ENCODE assay signal across 7 mouse cellular contexts in genomic region chr12:115373056-115373455, GRCm38 (mm10).
DNase-seq lines count a peak whose midpoint lies in the region; TF ChIP-seq lines count a peak whose summit lies in the region.
"Not testable (repeated sequence)": the region's sequence is repeated elsewhere in the genome, so short reads cannot be mapped to it uniquely, and the experiment has no call there.

No protein-coding gene starts in this region.

- TF ChIP-seq RAD21 in CH12.LX (IDR thresholded peaks at IDR 0.05; ENCODE audit: low read depth, low read length) = not testable (repeated sequence)

- dilution Hi-C loops in CH12.LX (cut with MboI; ENCODE audit: extremely low pct_ligation_motif_present, extremely low pct_unique_long_range_greater_than_20kb, low sequenced_read_pairs) = not testable (repeated sequence)

- not testable (repeated sequence) for H3K79me2 ChIP-seq in CH12.LX (replicated peaks; ENCODE audit: control insufficient read depth, extremely low read depth, insufficient read depth, poor library complexity, severe bottlenecking)

- not testable (repeated sequence) for H3K4me1 ChIP-seq in CH12.LX (ENCODE audit: control insufficient read depth in 1 of 2, insufficient read depth in 2 of 2)

- TF ChIP-seq POLR2A in CH12.LX (IDR thresholded peaks at IDR 0.05; ENCODE audit: low read depth, low read length) = not testable (repeated sequence)

- H3K9me3 ChIP-seq in CH12.LX (replicated peaks; ENCODE audit: low read length) = not testable (repeated sequence)

- TF ChIP-seq CTCF in CH12.LX (conservative IDR thresholded peaks at IDR 0.05 in 1 of 2, IDR thresholded peaks at IDR 0.05 in 1 of 2; ENCODE audit: low read depth in 2 of 2, low read length in 2 of 2) = peak in 1 of 2 experiments; percentile 33; a peak in 2 of 4 replicates

- H3K4me2 ChIP-seq in CH12.LX (ENCODE audit: insufficient read depth, low read depth, poor library complexity, severe bottlenecking) = not testable (repeated sequence)

- in situ Hi-C loops in CH12.LX (cut with MboI; ENCODE audit: low pct_ligation_motif_present, low pct_unique_long_range_greater_than_20kb, low sequenced_read_pairs) = not testable (repeated sequence)

- peak; percentile 13 for DNase-seq in CD4-positive helper T cell, adult 2 months (ENCODE audit: low read depth, low spot score)
- peak; percentile 6 for DNase-seq in CH12.LX (ENCODE audit: extremely low read depth)
- DNase-seq in adrenal gland, adult 2 months = peak; percentile 12
- DNase-seq in adrenal gland, postnatal 36 days = peak; percentile 12 to 35
- DNase-seq in naive thymus-derived CD4-positive, alpha-beta T cell, adult 2 months (ENCODE audit: low read depth) = peak; percentile 65
- peak; percentile 9 for DNase-seq in thymus, postnatal 0 days (ENCODE audit: low spot score)
- DNase-seq in thymus, postnatal 36 days = peak; percentile 12 to 26

- not testable (repeated sequence) for H3K36me3 ChIP-seq in CH12.LX (replicated peaks in 1 of 2; ENCODE audit: control insufficient read depth in 1 of 2, insufficient read depth in 1 of 2, low read length in 1 of 2)

- H3K27me3 ChIP-seq in CH12.LX (replicated peaks) = not testable (repeated sequence)

- not testable (repeated sequence) for TF ChIP-seq EP300 in CH12.LX (IDR thresholded peaks at IDR 0.05; ENCODE audit: low read length)

- not testable (repeated sequence) for H3K4me3 ChIP-seq in CH12.LX (replicated peaks in 1 of 3; ENCODE audit: low read depth in 2 of 3, low read length in 2 of 3, poor library complexity in 1 of 3)

- H3K9ac ChIP-seq in CH12.LX (ENCODE audit: insufficient read depth, low read depth) = not testable (repeated sequence)

- H3K27ac ChIP-seq in CH12.LX (ENCODE audit: insufficient read depth, low read depth) = not testable (repeated sequence)

Comparison
In these comparisons a context has a peak if more than half of its experiments do, and no peak if none do; other contexts are left out.
1. DNase-seq: peak in every context shown above with its lines; median percentile 65 in naive thymus-derived CD4-positive, alpha-beta T cell, adult 2 months; 24 in adrenal gland, postnatal 36 days; 19 in thymus, postnatal 36 days; 13 in CD4-positive helper T cell, adult 2 months; 12 in adrenal gland, adult 2 months; 9 in thymus, postnatal 0 days; 6 in CH12.LX.